Mouse (Mus musculus): ENCODE results near the gene Slc35f1. TPM values are rescaled to one million over a fixed set of nuclear protein-coding genes. Genes with fewer than 3 reads are reported as not detected.

Slc35f1 gene
- polyA plus RNA-seq, 2 experiments = 0.01 TPM; not detected in 1

DNA sequence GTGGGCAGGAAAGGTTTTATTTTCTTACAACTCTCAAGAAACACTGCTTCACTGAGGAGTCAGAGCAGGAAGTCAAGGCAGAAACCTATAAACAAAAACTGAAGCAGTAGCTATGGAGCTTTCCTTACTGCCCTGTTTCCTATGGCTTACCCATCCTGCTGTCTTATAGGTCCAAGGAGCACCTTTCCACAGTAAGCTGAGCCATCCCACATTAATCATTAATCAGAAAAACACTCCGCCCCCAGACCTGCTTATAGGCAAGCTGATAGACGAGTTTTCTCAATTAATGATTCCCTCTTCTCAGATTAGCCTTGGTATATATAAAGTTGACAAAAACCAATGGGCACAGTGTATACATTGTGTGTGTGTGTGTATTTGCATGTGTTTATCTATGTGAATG is 221.4 kb downstream of the Slc35f1 start:
- Histone ChIP-seq H3K9ac (replicated peaks) (no peak overlapping the region), H3K4me3 (ENCODE audit: insufficient read depth in 1 of 2, low read depth in 2 of 2, low read length in 2 of 2) (no peak overlapping the region), H3K27ac (no peak overlapping the region), H3K4me1 (replicated peaks; ENCODE audit: control insufficient read depth in 2 of 2, insufficient read depth in 2 of 2, low read length in 1 of 2) (no peaks in the 10 kb centered on the region), H3K4me2 (ENCODE audit: low read depth) (no peak overlapping the region), H3K27me3 (ENCODE audit: control insufficient read depth, insufficient read depth, low read length) (no peaks in the 10 kb centered on the region), H3K36me3 (replicated peaks; ENCODE audit: control insufficient read depth, insufficient read depth, low read depth) (no peaks in the 10 kb centered on the region), H3K9me3 (ENCODE audit: control insufficient read depth, low read length) (no peaks in the 10 kb centered on the region)
- 60% methylated on average over 2 of the region's 2 CpGs for WGBS (ENCODE audit: insufficient replicate concordance)
- DNase-seq (ENCODE audit: low read depth in 3 of 3, low spot score in 3 of 3) (no peak), ATAC-seq (ENCODE audit: insufficient read depth) (no peak)
- TF ChIP-seq CTCF (IDR thresholded peaks at IDR 0.05; ENCODE audit: low read depth) = no peak

DNA sequence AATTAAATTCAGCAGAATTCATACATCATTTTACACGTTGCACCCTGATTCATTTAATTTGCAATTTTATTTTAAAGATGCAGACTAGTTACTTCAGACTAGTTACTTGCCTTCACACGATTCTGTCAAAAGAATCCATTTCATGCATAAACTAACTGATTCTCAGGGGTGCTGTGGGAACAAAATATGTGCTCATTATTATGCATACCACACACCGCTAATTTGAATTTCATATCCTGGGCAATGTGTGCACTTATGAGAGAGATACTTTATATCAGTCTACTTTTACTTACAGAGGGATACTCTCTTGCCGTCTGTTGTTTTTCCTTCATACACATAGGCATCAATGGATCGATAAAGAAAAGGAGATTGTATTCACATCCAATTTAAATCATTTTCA is 228.4 kb downstream of the Slc35f1 start:
- no peaks in the 10 kb centered on the region for H3K36me3 ChIP-seq (replicated peaks; ENCODE audit: control insufficient read depth, insufficient read depth, low read depth)
- H3K9ac ChIP-seq (replicated peaks) = no peak overlapping the region
- no peak for ATAC-seq (ENCODE audit: insufficient read depth)
- no peak overlapping the region for H3K4me3 ChIP-seq (ENCODE audit: insufficient read depth in 1 of 2, low read depth in 2 of 2, low read length in 2 of 2)
- 58% methylated on average over 5 of the region's 5 CpGs for WGBS (ENCODE audit: insufficient replicate concordance)
- H3K4me1 ChIP-seq (replicated peaks; ENCODE audit: control insufficient read depth in 2 of 2, insufficient read depth in 2 of 2, low read length in 1 of 2) = no peaks in the 10 kb centered on the region
- TF ChIP-seq EP300 (IDR thresholded peaks at IDR 0.05; ENCODE audit: low read depth) (no peak), CTCF (IDR thresholded peaks at IDR 0.05; ENCODE audit: low read depth) (no peak)
- H3K4me2 ChIP-seq (ENCODE audit: low read depth) = no peak overlapping the region
- no peaks in the 10 kb centered on the region for H3K27me3 ChIP-seq (ENCODE audit: control insufficient read depth, insufficient read depth, low read length)
- no peaks in the 10 kb centered on the region for H3K9me3 ChIP-seq (ENCODE audit: control insufficient read depth, low read length)
- H3K27ac ChIP-seq = no peak overlapping the region
- no peak for DNase-seq (ENCODE audit: low read depth in 3 of 3, low spot score in 3 of 3)

DNA sequence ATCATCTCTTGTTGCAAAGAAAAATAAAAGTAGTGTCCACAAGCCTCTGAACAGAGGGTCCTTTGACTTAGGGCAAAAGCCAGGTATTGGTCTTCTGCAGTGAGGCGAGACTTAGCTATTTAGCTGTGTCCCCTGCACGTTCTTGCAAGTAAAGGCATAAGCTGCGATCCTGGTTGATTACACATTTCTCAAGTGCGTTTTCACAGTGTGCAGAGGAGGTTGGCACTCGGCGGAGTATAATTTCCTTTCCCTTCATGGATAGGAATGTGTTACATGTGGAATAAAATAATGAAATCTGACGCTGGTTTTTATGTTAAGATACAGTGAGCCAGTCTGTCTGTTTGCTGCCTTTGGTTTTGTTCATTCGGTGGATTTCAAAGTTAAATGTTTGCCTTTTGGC is 232.8 kb downstream of the Slc35f1 start:
- DNase-seq (ENCODE audit: low read depth in 3 of 3, low spot score in 3 of 3) (no peak), ATAC-seq (ENCODE audit: insufficient read depth) (no peak)
- H3K9ac ChIP-seq (replicated peaks) = no peak overlapping the region
- no peaks in the 10 kb centered on the region for H3K27me3 ChIP-seq (ENCODE audit: control insufficient read depth, insufficient read depth, low read length)
- 57% methylated on average over 8 of the region's 8 CpGs for WGBS (ENCODE audit: insufficient replicate concordance)
- H3K4me1 ChIP-seq (replicated peaks; ENCODE audit: control insufficient read depth in 2 of 2, insufficient read depth in 2 of 2, low read length in 1 of 2) = no peaks in the 10 kb centered on the region
- H3K4me2 ChIP-seq (ENCODE audit: low read depth) = no peak overlapping the region
- TF ChIP-seq EP300 (IDR thresholded peaks at IDR 0.05; ENCODE audit: low read depth) (no peak), CTCF (IDR thresholded peaks at IDR 0.05; ENCODE audit: low read depth) (no peak)
- no peaks in the 10 kb centered on the region for H3K36me3 ChIP-seq (replicated peaks; ENCODE audit: control insufficient read depth, insufficient read depth, low read depth)
- no peaks in the 10 kb centered on the region for H3K9me3 ChIP-seq (ENCODE audit: control insufficient read depth, low read length)
- H3K27ac ChIP-seq = no peak overlapping the region
- H3K4me3 ChIP-seq (ENCODE audit: insufficient read depth in 1 of 2, low read depth in 2 of 2, low read length in 2 of 2) = no peak overlapping the region

DNA sequence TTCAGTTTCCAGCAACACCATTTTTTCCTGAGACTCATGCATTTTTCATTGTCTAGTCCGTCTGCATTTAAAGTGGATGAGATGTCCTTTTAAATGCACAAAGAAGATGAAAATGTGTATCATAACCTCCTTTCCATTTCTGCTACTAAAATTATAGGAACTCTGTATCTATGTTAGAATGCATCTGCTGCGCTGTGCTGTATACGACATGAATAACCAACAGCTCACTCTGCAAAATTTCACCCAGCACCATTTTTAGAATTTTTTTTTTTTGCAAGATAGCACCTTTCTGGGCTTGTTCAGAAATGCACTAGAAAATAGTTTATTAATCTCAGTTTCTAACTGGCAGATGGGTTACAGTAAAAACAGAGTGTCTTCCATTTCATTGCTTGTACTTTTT is 236.0 kb downstream of the Slc35f1 start:
- no peak for TF ChIP-seq CTCF (IDR thresholded peaks at IDR 0.05; ENCODE audit: low read depth)
- TF ChIP-seq EP300 (IDR thresholded peaks at IDR 0.05; ENCODE audit: low read depth) = no peak
- no peak overlapping the region for H3K27ac ChIP-seq
- no peaks in the 10 kb centered on the region for H3K9me3 ChIP-seq (ENCODE audit: control insufficient read depth, low read length)
- ATAC-seq (ENCODE audit: insufficient read depth) = no peak
- no peaks in the 10 kb centered on the region for H3K27me3 ChIP-seq (ENCODE audit: control insufficient read depth, insufficient read depth, low read length)
- H3K4me1 ChIP-seq (replicated peaks; ENCODE audit: control insufficient read depth in 2 of 2, insufficient read depth in 2 of 2, low read length in 1 of 2) = no peaks in the 10 kb centered on the region
- no peak for DNase-seq (ENCODE audit: low read depth in 3 of 3, low spot score in 3 of 3)
- no peak overlapping the region for H3K9ac ChIP-seq (replicated peaks)
- no peak overlapping the region for H3K4me3 ChIP-seq (ENCODE audit: insufficient read depth in 1 of 2, low read depth in 2 of 2, low read length in 2 of 2)
- WGBS (ENCODE audit: insufficient replicate concordance) = 66% methylated on average over 3 of the region's 3 CpGs
- no peaks in the 10 kb centered on the region for H3K36me3 ChIP-seq (replicated peaks; ENCODE audit: control insufficient read depth, insufficient read depth, low read depth)
- H3K4me2 ChIP-seq (ENCODE audit: low read depth) = no peak overlapping the region

DNA sequence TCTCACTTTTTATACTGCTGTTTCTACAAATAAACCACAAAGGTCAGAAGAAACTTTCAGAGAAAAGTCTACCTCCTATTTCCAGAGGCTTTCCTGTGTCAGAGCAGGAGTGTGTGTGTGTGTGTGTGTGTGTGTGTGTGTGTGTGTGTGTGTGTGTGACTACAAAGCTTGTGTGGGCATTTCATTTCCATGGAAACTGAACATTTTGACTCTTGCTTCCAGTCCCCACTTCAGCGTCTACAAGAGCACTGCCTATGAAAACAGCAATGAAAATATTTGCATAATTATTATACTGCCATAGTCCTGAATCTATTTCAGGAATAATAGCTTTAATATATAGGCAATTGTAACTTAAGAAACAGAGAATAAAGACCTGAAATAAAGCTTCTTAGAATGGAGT is 241.8 kb downstream of the Slc35f1 start:
- H3K9ac ChIP-seq (replicated peaks) = no peak overlapping the region
- no peak for TF ChIP-seq EP300 (IDR thresholded peaks at IDR 0.05; ENCODE audit: low read depth)
- DNase-seq (ENCODE audit: low read depth in 3 of 3, low spot score in 3 of 3) = no peak
- no peaks in the 10 kb centered on the region for H3K27me3 ChIP-seq (ENCODE audit: control insufficient read depth, insufficient read depth, low read length)
- H3K4me3 ChIP-seq (ENCODE audit: insufficient read depth in 1 of 2, low read depth in 2 of 2, low read length in 2 of 2) = no peak overlapping the region
- no peaks in the 10 kb centered on the region for H3K36me3 ChIP-seq (replicated peaks; ENCODE audit: control insufficient read depth, insufficient read depth, low read depth)
- no peak for ATAC-seq (ENCODE audit: insufficient read depth)
- H3K9me3 ChIP-seq (ENCODE audit: control insufficient read depth, low read length) = no peaks in the 10 kb centered on the region
- no peak overlapping the region for H3K27ac ChIP-seq
- H3K4me1 ChIP-seq (replicated peaks; ENCODE audit: control insufficient read depth in 2 of 2, insufficient read depth in 2 of 2, low read length in 1 of 2) = no peaks in the 10 kb centered on the region
- 51% methylated on average over 1 of the region's 1 CpGs for WGBS (ENCODE audit: insufficient replicate concordance)
- no peak overlapping the region for H3K4me2 ChIP-seq (ENCODE audit: low read depth)

DNA sequence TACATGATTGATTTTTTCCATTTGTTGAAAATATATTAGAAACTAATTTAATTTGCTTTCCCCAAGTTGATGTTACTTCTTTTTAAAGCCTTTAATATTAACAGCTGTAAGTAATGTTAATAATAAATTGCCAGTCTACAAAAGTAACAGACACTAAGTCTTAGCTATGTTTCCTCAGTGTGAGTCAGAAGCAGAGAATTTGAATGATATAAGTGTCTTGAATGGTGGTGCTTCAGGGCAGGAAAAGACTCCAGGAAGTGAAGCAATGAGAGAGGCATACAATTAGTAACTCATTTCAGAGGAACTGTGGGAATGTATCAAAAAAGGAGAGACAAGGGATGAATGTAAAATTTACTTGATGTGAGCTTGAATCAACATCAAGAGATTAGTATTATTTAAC is 244.3 kb downstream of the Slc35f1 start:
- no peak overlapping the region for H3K4me3 ChIP-seq (ENCODE audit: insufficient read depth in 1 of 2, low read depth in 2 of 2, low read length in 2 of 2)
- H3K36me3 ChIP-seq (replicated peaks; ENCODE audit: control insufficient read depth, insufficient read depth, low read depth) = no peaks in the 10 kb centered on the region
- no peak overlapping the region for H3K27ac ChIP-seq
- H3K9ac ChIP-seq (replicated peaks) = no peak overlapping the region
- H3K27me3 ChIP-seq (ENCODE audit: control insufficient read depth, insufficient read depth, low read length) = no peaks in the 10 kb centered on the region
- no peak overlapping the region for H3K4me2 ChIP-seq (ENCODE audit: low read depth)
- no peak for DNase-seq (ENCODE audit: low read depth in 3 of 3, low spot score in 3 of 3)
- ATAC-seq (ENCODE audit: insufficient read depth) = no peak
- no peak for TF ChIP-seq CTCF (IDR thresholded peaks at IDR 0.05; ENCODE audit: low read depth)
- no peaks in the 10 kb centered on the region for H3K4me1 ChIP-seq (replicated peaks; ENCODE audit: control insufficient read depth in 2 of 2, insufficient read depth in 2 of 2, low read length in 1 of 2)
- H3K9me3 ChIP-seq (ENCODE audit: control insufficient read depth, low read length) = no peaks in the 10 kb centered on the region

All from liver, embryonic 14.5 days (tissue).